Mouse (Mus musculus) stomach, embryonic 16.5 days (tissue): Measurements from ENCODE around the gene Kyat3. TPM values are rescaled to one million over a fixed set of nuclear protein-coding genes. Genes with fewer than 3 reads are reported as not detected.

Source experiments
- polyA plus RNA-seq: library from polyadenylated mRNA; unstranded; fragments of >200 nt; fragmentation: Nextera tagmentation; extraction: Ambion mirVana; gene quantifications from 2 replicates; pipeline ENCODE4 v1.2.1, GENCODE M21; 2015

Gene Kyat3
- polyA plus RNA-seq, 1 experiment from 2014 or later = 17.4 TPM

Other genes starting within 250 kb of the Kyat3 start
- 0.10 and 0.15 TPM in 2 replicates for gene Gbp5, start 207.1 kb upstream of the Kyat3 start, polyA plus RNA-seq
- gene Gbp7, start 170.7 kb upstream of the Kyat3 start, polyA plus RNA-seq = 4.7 and 5.0 TPM in 2 replicates
- gene Gbp3, start 141.0 kb upstream of the Kyat3 start, polyA plus RNA-seq = 1.7 and 2.3 TPM in 2 replicates
- 0.12 TPM in 1 of 2 replicates, not detected in the other for gene Gbp2b, start 106.2 kb upstream of the Kyat3 start, polyA plus RNA-seq
- 4.1 TPM in 2 replicates for gene Gbp2, start 80.4 kb upstream of the Kyat3 start, polyA plus RNA-seq
- gene Gtf2b, start 64.0 kb downstream of the Kyat3 start, polyA plus RNA-seq = 69.9 and 71.2 TPM in 2 replicates
- gene Pkn2, start 181.0 kb downstream of the Kyat3 start, polyA plus RNA-seq = 30.7 and 33.8 TPM in 2 replicates